Mouse (Mus musculus) liver, embryonic 14.5 days (tissue): ENCODE results near the gene Insrr.

ENCODE experiments used
- CTCF ChIP-seq: IDR thresholded peaks from 2 replicates; pipeline ENCODE4 v1.5.1; 2016; ENCODE audit warnings: antibody characterized with exemption, low read depth, control low read depth
- EP300 ChIP-seq: IDR thresholded peaks from 2 replicates; pipeline ENCODE4 v1.6.1; 2016; ENCODE audit warnings: antibody characterized with exemption, low read depth

- TF ChIP-seq CTCF (peak; percentile 84), EP300 (no peak)
These were observed 26.5 kb upstream of the Insrr start for GRCm38 (mm10) chr3:87770280-87770679.
